Mouse (Mus musculus): ENCODE results near the gene Etv6. TPM values are rescaled to one million over a fixed set of nuclear protein-coding genes. Genes with fewer than 3 reads are reported as not detected.

Gene Etv6
- polyA plus RNA-seq, 1 experiment from 2014 or later = 16.5 TPM

DNA sequence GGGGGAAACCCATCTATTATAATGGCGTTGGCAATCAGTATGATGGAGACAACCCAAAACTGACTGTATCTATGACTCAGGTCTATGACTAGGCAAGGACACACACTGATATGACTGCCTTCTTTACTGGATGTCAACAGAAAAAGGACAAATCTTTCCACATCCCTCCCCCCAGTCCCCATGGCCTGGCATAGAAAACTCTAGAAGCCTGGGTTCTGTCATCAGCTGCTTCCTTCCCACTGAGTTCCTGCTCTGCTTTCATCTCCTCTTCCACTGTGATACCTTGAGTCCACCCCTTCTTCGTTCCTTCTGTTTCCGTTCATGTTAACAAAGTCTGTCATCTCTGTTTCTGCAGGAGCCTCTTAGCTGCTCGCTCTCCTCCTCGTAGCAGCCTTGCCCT lies 170.2 kb downstream of the Etv6 start:
- H3K4me2 ChIP-seq (ENCODE audit: low read length) = no peak overlapping the region
- no peak for DNase-seq (ENCODE audit: low spot score)
- H3K27ac ChIP-seq (ENCODE audit: low read depth) = no peak overlapping the region
- no peaks in the 10 kb centered on the region for H3K9me3 ChIP-seq (ENCODE audit: control insufficient read depth, low read length)
- 64% methylated on average over 5 of the region's 5 CpGs for WGBS
- no peaks in the 10 kb centered on the region for H3K36me3 ChIP-seq (ENCODE audit: control insufficient read depth, insufficient read depth, low read length)
- H3K27me3 ChIP-seq (replicated peaks; ENCODE audit: control insufficient read depth, insufficient read depth, low read length) = no peaks in the 10 kb centered on the region
- no peak overlapping the region for H3K9ac ChIP-seq (ENCODE audit: low read length)
- H3K4me1 ChIP-seq (replicated peaks; ENCODE audit: control insufficient read depth, insufficient read depth, low read length) = peaks cover 22% of the 10 kb centered on the region
- H3K4me3 ChIP-seq (ENCODE audit: low read depth, low read length) = no peak overlapping the region
- no peak for ATAC-seq (replicated peaks; ENCODE audit: low FRiP score, low TSS enrichment, low read depth)

DNA sequence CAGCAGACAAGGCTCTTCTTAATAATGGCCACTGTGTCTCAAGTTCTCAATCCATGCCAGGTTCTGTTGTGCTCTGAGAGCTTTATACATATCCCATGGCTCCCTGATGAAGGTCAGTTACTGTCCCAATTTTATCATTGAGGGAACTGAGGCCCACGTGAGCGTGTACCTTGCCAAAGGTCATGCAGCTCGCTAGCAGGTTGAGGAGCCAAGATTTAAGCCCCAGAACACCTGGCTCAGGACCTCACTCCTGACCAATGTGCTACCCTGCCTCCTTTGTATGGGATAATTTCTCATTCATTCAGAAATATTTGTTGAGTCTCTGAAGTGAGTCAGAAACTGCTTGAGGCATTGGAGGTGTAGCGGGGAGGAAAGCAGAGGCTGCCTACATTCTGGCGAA lies 170.8 kb downstream of the Etv6 start:
- Histone ChIP-seq H3K27ac (ENCODE audit: low read depth) (no peak overlapping the region), H3K4me2 (ENCODE audit: low read length) (no peak overlapping the region), H3K27me3 (replicated peaks; ENCODE audit: control insufficient read depth, insufficient read depth, low read length) (no peaks in the 10 kb centered on the region), H3K9ac (ENCODE audit: low read length) (no peak overlapping the region), H3K36me3 (ENCODE audit: control insufficient read depth, insufficient read depth, low read length) (no peaks in the 10 kb centered on the region), H3K4me3 (ENCODE audit: low read depth, low read length) (no peak overlapping the region), H3K9me3 (ENCODE audit: control insufficient read depth, low read length) (no peaks in the 10 kb centered on the region), H3K4me1 (replicated peaks; ENCODE audit: control insufficient read depth, insufficient read depth, low read length) (peaks cover 25% of the 10 kb centered on the region)
- no peak for ATAC-seq (replicated peaks; ENCODE audit: low FRiP score, low TSS enrichment, low read depth)
- WGBS = 85% methylated on average over 5 of the region's 5 CpGs
- no peak for DNase-seq (ENCODE audit: low spot score)

DNA sequence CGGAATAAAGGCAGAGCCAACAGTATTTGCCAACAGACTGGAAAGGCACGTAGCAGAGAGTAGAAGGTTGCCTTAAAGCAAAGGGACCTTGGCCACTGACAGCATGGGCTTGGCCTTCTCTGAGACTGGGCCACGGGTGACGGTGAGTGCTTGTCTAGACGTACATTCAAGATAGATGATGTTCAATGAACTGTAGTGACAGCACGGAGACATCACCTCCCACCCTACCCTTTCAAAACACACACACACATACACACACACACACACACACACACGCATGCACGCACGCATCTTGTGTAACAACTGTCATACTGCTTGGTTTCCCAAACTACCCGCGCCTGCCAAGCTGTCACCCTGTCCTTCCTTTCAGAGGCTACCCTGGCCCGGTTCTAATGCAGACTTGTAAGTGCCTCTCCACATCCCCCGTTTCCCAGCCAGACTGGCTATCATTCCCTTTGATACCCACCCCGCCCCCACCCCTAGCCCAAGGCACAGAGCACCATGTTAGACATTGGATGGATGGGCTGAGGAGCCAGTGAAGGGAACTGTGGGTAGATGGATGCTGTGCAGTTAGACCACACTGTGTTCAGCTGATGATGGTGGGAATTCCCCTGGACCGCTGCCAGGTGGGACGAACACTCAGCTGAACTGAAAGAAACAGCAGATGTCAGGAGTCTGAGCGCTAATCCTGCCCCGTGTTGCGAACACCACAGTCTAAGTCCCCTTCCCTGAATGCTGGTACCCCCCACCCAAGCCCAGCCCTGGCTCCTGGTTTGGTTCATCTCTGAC lies 172.1 kb downstream of the Etv6 start:
- no peak overlapping the region for H3K27ac ChIP-seq (ENCODE audit: low read depth)
- no peak overlapping the region for H3K4me3 ChIP-seq (ENCODE audit: low read depth, low read length)
- H3K27me3 ChIP-seq (replicated peaks; ENCODE audit: control insufficient read depth, insufficient read depth, low read length) = no peaks in the 10 kb centered on the region
- H3K4me1 ChIP-seq (replicated peaks; ENCODE audit: control insufficient read depth, insufficient read depth, low read length) = peaks cover 25% of the 10 kb centered on the region
- no peak overlapping the region for H3K4me2 ChIP-seq (ENCODE audit: low read length)
- 72% methylated on average over 19 of the region's 19 CpGs for WGBS
- peak; percentile 81 for DNase-seq (ENCODE audit: low spot score)
- no peaks in the 10 kb centered on the region for H3K36me3 ChIP-seq (ENCODE audit: control insufficient read depth, insufficient read depth, low read length)
- no peaks in the 10 kb centered on the region for H3K9me3 ChIP-seq (ENCODE audit: control insufficient read depth, low read length)
- H3K9ac ChIP-seq (ENCODE audit: low read length) = no peak overlapping the region
- ATAC-seq (replicated peaks; ENCODE audit: low FRiP score, low TSS enrichment, low read depth) = peak; percentile 75

DNA sequence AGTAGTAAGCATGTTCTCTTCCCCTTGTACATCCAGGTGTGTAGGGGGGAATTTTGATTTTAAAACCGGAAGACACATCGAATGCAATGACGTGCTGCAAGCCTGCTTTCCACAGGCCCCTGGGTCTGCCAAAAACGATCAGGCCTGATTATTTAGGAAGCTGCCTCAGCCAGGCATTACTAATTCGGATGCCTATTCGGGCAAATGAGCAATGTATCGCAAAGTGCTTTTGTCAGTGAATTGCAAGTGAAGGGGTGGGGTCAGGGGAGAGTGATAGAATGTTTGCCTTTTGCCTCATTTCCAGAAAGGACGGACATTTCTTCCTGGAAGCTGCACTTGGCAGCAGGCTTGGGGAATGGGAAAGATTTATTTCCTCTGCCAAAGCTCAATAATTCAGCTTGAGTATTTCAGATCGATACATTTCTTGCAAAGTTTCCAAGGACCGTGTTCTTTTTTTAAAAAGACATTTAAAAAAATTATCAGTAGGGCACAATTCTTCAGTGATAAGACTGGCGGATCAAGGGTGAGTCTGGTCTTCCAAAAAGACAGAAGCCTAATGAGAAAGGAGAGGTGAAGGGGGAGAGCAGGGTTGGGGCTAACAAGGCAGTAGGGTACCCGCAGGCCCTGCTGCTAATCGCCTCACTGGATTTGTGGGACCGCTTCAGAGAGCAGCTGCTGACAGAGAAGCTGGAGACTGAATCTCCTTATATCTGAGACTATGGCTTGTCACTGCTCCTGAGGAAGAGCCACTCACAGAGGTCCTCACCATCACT lies 172.9 kb downstream of the Etv6 start:
- no peak for DNase-seq (ENCODE audit: low spot score)
- WGBS = 60% methylated on average over 14 of the region's 14 CpGs
- H3K9me3 ChIP-seq (ENCODE audit: control insufficient read depth, low read length) = no peaks in the 10 kb centered on the region

DNA sequence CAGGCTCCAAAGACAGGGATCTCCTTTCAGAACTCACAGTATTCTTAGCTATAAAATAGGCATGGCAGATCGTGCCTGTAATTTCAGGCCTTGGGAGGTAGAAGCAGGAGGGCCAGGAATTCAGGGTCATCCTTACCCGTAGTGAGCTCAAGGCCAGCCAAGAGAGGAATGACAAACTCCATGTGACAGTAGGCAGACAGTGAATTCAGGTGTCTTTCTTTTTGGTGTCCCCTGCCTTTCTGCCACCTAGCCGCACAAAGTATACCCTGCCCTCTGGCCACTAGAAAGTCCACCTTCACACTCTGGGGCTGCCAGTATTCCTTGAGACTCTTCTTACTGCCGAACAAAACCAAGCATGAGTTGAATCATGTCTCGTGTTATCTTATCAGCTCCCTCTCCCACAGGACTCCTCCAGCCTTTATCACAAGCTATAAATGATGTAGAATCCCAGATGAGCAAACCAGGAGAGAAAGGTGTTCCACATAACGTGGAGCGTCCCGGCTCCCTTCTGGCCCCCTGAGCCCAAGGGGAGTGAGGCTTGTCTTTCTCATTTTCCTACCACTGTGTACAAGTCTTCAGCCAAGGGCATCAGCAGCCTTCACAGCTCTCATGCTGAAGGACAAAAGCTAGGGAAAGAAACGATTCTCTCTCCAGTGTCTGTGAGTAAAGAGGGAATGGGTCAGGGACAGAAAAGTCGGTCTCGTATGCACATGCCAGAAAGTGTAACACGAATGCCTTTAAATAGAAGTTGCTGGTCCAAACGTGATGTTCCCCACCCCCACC lies 175.4 kb downstream of the Etv6 start:
- DNase-seq (ENCODE audit: low spot score) (no peak), ATAC-seq (replicated peaks; ENCODE audit: low FRiP score, low TSS enrichment, low read depth) (no peak)
- H3K27ac ChIP-seq (ENCODE audit: low read depth) = no peak overlapping the region
- H3K9me3 ChIP-seq (ENCODE audit: control insufficient read depth, low read length) = no peaks in the 10 kb centered on the region
- 72% methylated on average over 13 of the region's 13 CpGs for WGBS
- no peak overlapping the region for H3K4me2 ChIP-seq (ENCODE audit: low read length)
- H3K9ac ChIP-seq (ENCODE audit: low read length) = no peak overlapping the region
- H3K36me3 ChIP-seq (ENCODE audit: control insufficient read depth, insufficient read depth, low read length) = no peaks in the 10 kb centered on the region
- H3K4me3 ChIP-seq (ENCODE audit: low read depth, low read length) = no peak overlapping the region
- H3K27me3 ChIP-seq (replicated peaks; ENCODE audit: control insufficient read depth, insufficient read depth, low read length) = no peaks in the 10 kb centered on the region
- H3K4me1 ChIP-seq (replicated peaks; ENCODE audit: control insufficient read depth, insufficient read depth, low read length) = peaks cover 23% of the 10 kb centered on the region

More for the DNA sequence above, 172.9 kb downstream of the Etv6 start:
- no peak overlapping the region for H3K4me2 ChIP-seq (ENCODE audit: low read length)
- peaks cover 25% of the 10 kb centered on the region for H3K4me1 ChIP-seq (replicated peaks; ENCODE audit: control insufficient read depth, insufficient read depth, low read length)
- ATAC-seq (replicated peaks; ENCODE audit: low FRiP score, low TSS enrichment, low read depth) = no peak
- H3K36me3 ChIP-seq (ENCODE audit: control insufficient read depth, insufficient read depth, low read length) = no peaks in the 10 kb centered on the region
- no peak overlapping the region for H3K4me3 ChIP-seq (ENCODE audit: low read depth, low read length)
- no peak overlapping the region for H3K27ac ChIP-seq (ENCODE audit: low read depth)
- no peak overlapping the region for H3K9ac ChIP-seq (ENCODE audit: low read length)
- no peaks in the 10 kb centered on the region for H3K27me3 ChIP-seq (replicated peaks; ENCODE audit: control insufficient read depth, insufficient read depth, low read length)

DNA sequence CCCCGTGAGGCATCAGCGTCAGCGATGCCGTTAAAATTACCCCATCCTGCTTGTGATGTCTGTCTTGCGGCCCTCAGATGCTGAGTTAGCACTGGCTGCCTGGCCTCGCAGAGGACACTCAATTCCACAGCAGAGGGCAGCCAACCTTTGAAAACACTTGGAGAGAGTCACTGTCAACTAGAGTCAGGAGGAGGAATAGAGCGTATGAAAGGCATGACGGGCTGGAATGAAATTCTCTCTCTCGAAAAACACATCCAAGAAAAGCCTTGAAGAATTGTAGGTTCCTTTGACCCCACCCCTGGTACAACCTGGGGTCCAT lies 175.9 kb downstream of the Etv6 start:
- Histone ChIP-seq H3K27me3 (replicated peaks; ENCODE audit: control insufficient read depth, insufficient read depth, low read length) (no peaks in the 10 kb centered on the region), H3K27ac (ENCODE audit: low read depth) (no peak overlapping the region), H3K36me3 (ENCODE audit: control insufficient read depth, insufficient read depth, low read length) (no peaks in the 10 kb centered on the region), H3K4me1 (replicated peaks; ENCODE audit: control insufficient read depth, insufficient read depth, low read length) (peaks cover 20% of the 10 kb centered on the region), H3K4me2 (ENCODE audit: low read length) (no peak overlapping the region), H3K9me3 (ENCODE audit: control insufficient read depth, low read length) (no peaks in the 10 kb centered on the region), H3K9ac (ENCODE audit: low read length) (no peak overlapping the region), H3K4me3 (ENCODE audit: low read depth, low read length) (no peak overlapping the region)
- 80% methylated on average over 9 of the region's 9 CpGs for WGBS
- ATAC-seq (replicated peaks; ENCODE audit: low FRiP score, low TSS enrichment, low read depth) = no peak
- no peak for DNase-seq (ENCODE audit: low spot score)

DNA sequence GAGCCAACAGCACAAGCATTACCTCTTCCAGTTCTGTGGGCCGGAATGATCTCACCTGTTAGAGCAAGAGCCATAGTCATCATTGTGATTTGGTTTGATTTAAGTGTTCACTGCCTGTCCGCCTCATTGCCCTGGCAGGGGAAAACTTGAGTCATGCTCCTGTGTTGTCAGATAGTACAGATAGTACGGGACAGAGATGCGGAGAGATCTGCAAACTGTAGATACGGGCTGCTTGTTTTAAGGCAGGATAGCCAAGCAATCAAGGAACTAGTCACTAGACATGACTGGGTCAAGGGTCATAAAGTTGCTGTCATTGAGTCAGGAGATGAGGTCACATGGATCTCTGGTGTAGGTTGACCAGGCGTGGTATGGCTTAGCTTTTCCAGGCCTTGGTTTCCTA lies 182.2 kb downstream of the Etv6 start:
- Histone ChIP-seq H3K4me3 (ENCODE audit: low read depth, low read length) (no peak overlapping the region), H3K27me3 (replicated peaks; ENCODE audit: control insufficient read depth, insufficient read depth, low read length) (no peaks in the 10 kb centered on the region), H3K9me3 (ENCODE audit: control insufficient read depth, low read length) (no peaks in the 10 kb centered on the region), H3K36me3 (ENCODE audit: control insufficient read depth, insufficient read depth, low read length) (no peaks in the 10 kb centered on the region), H3K9ac (ENCODE audit: low read length) (no peak overlapping the region), H3K27ac (ENCODE audit: low read depth) (no peak overlapping the region), H3K4me2 (ENCODE audit: low read length) (no peak overlapping the region), H3K4me1 (replicated peaks; ENCODE audit: control insufficient read depth, insufficient read depth, low read length) (peaks cover 18% of the 10 kb centered on the region)
- ATAC-seq (replicated peaks; ENCODE audit: low FRiP score, low TSS enrichment, low read depth) = no peak
- DNase-seq (ENCODE audit: low spot score) = no peak
- 97% methylated on average over 6 of the region's 6 CpGs for WGBS

DNA sequence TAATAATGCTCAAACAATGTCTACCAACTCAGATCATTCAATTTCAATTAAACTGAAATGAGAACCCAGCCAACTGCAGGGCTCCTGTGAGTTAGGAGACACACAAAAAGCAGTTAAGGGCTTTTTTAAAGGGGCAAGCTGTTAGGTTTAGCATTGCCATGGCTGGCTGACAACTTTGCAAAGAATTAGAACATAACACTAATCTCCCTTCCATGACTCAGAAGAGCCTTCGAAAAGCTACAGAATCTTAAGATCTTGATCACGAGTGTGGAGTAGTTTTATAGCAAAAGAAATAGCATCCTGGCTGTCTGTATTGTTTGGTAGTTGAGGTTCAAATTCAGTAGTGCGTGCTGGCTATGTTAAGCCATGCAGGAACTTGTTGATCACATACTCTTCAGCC lies 182.9 kb downstream of the Etv6 start:
- H3K36me3 ChIP-seq (ENCODE audit: control insufficient read depth, insufficient read depth, low read length) = 0 out of 2 replicates have a peak, but pooled peaks cover 6% of the 10 kb centered on the region
- H3K9ac ChIP-seq (ENCODE audit: low read length) = no peak overlapping the region
- no peaks in the 10 kb centered on the region for H3K27me3 ChIP-seq (replicated peaks; ENCODE audit: control insufficient read depth, insufficient read depth, low read length)
- no peak overlapping the region for H3K4me3 ChIP-seq (ENCODE audit: low read depth, low read length)
- 90% methylated on average over 3 of the region's 3 CpGs for WGBS
- H3K4me2 ChIP-seq (ENCODE audit: low read length) = no peak overlapping the region
- H3K9me3 ChIP-seq (ENCODE audit: control insufficient read depth, low read length) = no peaks in the 10 kb centered on the region
- H3K27ac ChIP-seq (ENCODE audit: low read depth) = no peak overlapping the region
- ATAC-seq (replicated peaks; ENCODE audit: low FRiP score, low TSS enrichment, low read depth) (no peak), DNase-seq (ENCODE audit: low spot score) (no peak)
- peaks cover 18% of the 10 kb centered on the region for H3K4me1 ChIP-seq (replicated peaks; ENCODE audit: control insufficient read depth, insufficient read depth, low read length)

Measured in intestine, embryonic 14.5 days (tissue).